Mouse (Mus musculus) R1 (cell line): Measurements from ENCODE around the gene Lrrc51.
"Not testable (repeated sequence)": the region's sequence is repeated elsewhere in the genome, so short reads cannot be mapped to it uniquely, and the experiment has no call there.

Experiments used
- DNase-seq: peaks from one replicate; pipeline ENCODE4 v3.0.0-alpha.2; 2018; ENCODE audit warnings: low read depth, low spot score

Gene Lrrc51

GRCm38 (mm10) chr7:101933751-101934240, at the start of gene Lrrc51, which contains the start of gene Numa1:
Gene Lrrc51 (minus strand): TSS chr7:101933895.
Gene Numa1 (plus strand): TSS chr7:101934111.
- DNase-seq = peak; percentile 100

DNA sequence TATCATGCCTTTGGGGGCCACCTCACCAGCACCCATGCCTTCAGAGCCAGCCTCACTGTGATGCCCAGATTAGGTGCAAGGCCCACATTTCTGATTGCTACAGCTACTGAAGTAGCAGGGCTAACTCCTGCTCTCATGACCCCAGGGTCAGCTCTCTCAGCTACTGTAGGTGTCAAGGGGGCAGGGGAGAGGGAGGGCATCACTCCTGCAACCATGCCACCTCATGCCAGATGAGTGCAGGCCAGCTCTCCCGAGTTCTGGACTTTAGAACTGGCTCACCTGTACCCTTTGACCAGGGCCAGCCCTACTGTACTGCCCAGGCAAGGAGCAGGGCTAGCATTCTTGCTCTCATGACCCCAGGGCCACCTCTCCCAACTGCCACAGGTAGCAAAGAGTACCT, 49.0 kb upstream of the Lrrc51 start:
- DNase-seq = no peak

DNA sequence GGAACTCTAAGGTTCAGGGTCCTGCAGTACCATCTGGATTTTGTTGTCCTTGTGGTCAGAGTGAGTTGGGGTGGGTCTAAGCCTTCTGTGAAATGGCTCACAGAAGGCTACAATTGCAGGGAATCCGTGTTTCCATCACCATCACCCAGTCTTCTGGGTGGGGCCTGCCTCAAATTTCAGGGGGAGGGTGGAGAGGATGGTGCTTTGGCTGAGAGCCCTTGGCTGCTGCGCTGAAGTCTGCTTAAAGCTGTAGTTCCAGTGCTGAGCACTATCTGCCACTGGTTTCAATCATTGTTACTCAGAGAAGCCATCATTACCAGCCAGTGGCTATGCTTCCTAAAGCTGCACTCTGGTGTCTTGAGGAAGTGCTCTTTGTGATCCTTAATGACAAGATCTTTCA, 40.8 kb upstream of the Lrrc51 start:
- DNase-seq = no peak

DNA sequence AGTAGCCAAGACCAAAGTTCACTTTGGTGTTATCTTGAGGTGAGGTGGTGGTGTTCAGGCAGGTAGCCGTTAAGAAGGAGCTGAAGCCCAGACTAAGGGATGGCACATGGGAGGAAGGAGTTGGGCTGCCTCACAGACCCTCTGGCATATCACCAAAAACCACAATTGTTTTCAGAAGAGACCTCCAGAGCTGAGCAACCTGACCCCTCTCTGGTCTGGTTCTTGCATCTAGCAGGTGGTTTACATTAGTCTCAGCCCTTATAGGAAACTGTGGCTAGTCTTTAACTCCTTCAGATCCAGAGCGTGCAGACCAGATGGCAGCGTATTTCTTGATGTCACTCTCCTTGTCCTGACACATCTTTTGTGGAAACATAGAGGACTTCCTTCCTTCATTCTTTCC, 40.0 kb upstream of the Lrrc51 start:
- no peak for DNase-seq

GRCm38 (mm10) chr7:101971721-101972120, 38.0 kb upstream of the Lrrc51 start:
- DNase-seq = peak; percentile 44

DNA sequence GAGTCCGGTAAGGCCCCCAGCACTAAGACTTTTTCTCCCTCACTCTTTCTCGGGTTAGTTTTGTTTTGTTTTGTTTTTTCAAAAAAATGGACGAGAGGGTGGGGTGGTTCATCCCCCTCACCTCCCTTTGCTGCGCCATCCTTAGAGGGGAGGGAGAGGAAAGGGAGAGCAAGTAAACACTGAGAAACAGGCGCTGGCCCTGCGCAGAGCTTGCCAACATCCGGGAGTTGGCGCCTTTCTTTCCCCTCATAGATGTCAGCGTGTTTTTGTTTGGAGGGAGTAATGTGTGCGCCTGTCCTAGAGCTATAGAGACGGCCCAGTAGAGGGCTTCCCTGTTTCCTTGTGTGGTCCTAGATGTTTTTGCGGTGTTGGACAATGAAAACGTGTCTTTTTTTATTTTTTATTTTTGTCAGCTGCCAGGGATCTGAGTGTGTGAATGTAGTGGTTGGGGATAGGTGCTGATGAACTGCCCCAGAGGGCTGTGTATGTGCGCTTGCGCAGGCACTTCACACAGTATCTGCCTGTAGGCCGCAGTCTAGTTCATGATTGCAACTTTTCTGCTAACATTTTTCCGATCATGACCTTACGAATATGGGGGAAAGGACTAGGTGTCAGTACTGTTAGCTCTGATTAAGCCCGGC, 37.2 kb upstream of the Lrrc51 start:
- DNase-seq = peak; percentile 80

- DNase-seq = peak; percentile 88
Observed at GRCm38 (mm10) chr7:101970429-101970775, 36.7 kb upstream of the Lrrc51 start.

DNA sequence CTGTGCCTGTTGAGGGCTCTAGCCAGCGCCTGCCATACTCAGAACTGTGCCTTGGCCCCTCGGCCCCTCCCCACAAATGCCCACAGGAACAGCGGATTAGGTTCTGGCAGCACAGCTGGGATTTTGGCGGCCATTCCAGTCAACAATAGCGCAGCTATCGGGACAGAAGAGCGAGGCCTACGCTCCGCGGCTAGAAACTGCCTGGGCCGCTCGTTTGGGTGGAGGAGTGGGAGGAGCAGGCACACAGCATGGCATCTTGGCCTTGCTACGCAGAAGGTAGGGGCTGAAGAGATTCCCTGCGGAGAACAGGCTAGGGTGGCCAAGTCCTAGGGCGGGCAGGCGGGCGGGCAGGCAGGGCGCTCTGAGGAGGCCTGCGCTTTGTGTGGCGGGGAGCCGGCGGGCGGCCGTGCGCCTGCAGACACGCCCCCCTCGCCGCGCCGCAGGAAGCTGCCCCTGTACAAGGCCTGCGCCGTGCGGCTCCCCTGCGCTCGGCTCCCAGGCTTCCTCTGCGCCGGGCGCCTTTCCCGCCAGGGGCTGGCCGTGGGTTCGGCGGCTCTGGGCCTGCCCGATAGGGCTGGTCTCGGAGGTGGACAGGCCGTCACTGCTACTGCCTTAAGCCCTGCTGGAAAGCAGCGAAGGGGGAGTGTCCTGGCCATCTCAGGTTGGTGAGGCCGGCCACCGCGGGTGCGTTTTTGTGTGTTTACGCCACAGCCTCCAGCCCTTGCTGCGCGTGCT, 36.2 kb upstream of the Lrrc51 start:
- peak; percentile 87 for DNase-seq

GRCm38 (mm10) chr7:101968751-101969150, 35.1 kb upstream of the Lrrc51 start:
- DNase-seq = no peak

DNA sequence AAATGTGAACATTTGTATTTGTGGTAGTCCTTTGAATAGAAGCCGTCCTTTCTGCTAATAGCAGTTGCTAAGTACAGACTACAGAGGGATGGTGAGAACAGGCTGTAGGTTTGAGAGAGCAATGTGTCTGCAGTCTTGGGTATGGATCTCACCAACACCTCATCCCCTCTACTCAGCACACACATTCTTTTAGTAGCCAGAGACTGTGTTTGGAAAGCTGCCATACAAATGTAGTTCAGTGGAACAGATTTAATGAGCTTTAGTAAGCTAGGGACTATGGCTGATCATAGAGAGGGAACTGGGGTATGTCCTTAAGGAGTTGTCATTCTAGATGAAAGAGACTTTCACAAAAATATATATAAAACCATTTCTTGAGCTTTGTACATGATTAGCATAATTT, 33.6 kb upstream of the Lrrc51 start:
- DNase-seq = no peak

GRCm38 (mm10) chr7:101965606-101966005, 31.9 kb upstream of the Lrrc51 start:
- DNase-seq = no peak

DNA sequence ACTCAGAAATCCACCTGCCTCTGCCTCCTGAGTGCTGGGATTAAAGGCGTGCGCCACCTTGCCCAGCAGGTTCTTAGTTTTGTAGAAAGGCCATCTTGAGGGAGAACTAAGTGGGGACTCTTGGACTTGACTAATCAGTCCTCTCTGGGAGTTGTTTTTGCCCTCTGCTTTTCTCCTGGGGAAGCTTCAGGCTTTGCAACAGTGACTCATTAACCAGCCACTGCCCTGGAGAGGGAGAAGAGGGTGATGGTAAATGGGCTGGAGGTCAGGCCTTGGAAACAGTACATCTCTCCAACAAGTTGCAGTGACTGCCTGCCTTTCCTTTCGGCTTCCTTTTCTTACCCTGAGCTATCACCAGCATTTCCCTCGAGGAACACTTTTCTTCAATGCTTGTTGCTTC, 30.9 kb upstream of the Lrrc51 start:
- no peak for DNase-seq

DNA sequence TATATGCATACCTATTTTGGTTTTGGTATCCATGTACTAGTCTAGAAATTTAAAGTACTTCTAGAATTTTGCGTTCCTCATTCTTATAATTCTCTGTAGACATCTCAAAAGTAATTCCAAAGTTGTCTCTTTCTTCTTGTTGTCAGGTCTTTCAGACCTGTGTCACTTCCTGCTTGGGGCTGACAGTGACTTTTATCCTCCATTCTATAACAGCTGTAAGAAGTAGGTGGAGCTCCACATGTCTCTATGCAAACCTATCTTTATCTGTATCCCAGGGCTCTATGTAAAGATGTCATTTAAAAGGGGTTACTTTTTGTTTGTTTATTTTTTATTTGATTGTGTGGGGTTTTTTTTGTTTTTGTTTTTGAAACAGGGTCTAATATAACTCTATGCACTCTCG, 29.9 kb upstream of the Lrrc51 start:
- DNase-seq = no peak

- DNase-seq = no peak
Observed at GRCm38 (mm10) chr7:101962829-101963228, 29.1 kb upstream of the Lrrc51 start.

DNA sequence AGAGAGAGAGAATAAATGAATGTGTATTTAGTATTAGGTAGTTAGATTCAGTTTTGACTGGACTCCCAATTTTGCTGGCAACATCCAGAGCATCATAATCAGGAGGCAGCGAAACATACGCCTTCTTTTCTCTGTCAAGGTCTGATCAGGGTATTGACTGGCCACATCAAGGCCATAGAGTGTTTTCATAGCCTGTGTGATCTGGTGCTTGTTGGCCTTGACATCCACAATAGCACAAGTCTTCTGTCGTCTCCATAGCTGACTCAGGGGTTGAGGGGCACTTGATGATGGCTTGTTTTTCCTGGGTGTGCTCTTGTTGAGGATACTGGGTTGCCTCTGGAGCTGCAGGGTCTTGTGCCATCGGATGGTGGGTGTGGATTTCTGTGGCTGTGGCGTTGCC, 23.2 kb upstream of the Lrrc51 start:
- no peak for DNase-seq

- DNase-seq = no peak
Observed at GRCm38 (mm10) chr7:101956481-101956880, 22.8 kb upstream of the Lrrc51 start.

DNA sequence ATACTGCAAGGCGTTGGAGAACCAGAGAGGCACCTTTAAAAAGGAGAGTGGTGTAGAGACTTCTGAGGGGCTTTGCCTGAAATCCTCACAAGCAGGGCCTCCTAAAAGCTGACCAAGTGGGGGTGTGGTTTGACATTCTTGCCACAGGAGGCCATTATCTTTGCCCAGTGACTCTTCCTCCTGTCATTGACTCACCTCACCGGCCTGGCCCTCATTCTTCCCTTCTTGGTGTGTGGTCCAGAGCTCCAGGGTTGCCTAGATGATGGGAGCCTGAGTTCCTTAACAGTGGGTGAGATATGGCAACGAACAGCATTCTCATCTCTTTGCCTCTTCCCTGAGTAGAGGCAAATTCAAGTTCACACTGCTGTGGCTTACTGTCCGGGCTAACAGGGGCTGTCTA, 22.2 kb upstream of the Lrrc51 start:
- peak; percentile 20 for DNase-seq

GRCm38 (mm10) chr7:101955276-101955675, 21.6 kb upstream of the Lrrc51 start:
- DNase-seq = no peak

- DNase-seq = no peak
Observed at GRCm38 (mm10) chr7:101954163-101954562, 20.5 kb upstream of the Lrrc51 start.

GRCm38 (mm10) chr7:101952098-101952497, 18.4 kb upstream of the Lrrc51 start:
- no peak for DNase-seq

DNA sequence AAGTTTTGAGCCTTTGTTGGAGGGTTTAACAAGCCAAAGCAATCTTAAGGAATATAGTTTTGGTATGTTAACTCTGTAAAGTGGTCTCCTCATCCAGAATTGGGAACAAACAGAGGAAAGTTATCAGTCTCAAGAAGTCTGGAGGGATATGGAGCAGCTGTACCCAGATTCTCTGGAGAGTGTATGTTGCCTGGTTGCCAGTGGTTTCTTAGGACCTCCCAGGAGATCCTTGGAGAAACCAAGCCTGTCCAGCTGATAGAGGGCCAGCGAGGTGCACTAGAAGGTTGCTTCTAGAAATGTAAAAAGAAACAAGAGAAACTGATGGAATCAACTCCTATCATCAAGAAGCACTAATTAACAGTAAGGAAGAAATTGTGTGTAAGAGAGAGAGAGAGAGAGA, 18.0 kb upstream of the Lrrc51 start:
- no peak for DNase-seq

DNA sequence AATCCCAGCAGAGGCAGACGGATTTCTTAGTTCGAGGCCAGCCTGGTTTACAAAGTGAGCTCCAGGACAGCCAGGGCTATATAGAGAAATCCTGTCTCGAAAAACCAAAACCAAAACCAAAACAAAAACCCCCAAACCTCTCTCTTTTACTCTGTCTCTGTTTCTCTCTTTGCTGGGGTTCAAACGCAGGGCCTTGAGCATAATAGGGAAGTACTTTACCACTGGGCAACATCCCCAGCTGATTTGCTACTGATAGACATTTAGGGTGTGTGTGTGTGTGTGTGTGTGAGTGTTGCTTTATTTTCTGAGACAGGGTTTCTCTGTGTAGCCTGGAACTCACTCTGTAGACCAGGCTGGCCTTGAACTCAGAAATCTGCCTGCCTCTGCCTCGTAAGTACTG, 15.3 kb upstream of the Lrrc51 start:
- not testable (repeated sequence) for DNase-seq

GRCm38 (mm10) chr7:101939758-101940157, 6.1 kb upstream of the Lrrc51 start:
- DNase-seq = no peak
